Mouse (Mus musculus): ENCODE measurements around the gene Tmem243.

GRCm38 (mm10) chr5:9107296-9108089 lies 7.0 kb downstream of the Tmem243 start:
- TF ChIP-seq CTCF (IDR thresholded peaks at IDR 0.05; ENCODE audit: low read depth, low read length) (no peak), GATA1 (IDR thresholded peaks at IDR 0.05; ENCODE audit: borderline replicate concordance, low read length) (no peak), TAL1 (conservative IDR thresholded peaks at IDR 0.05; ENCODE audit: low read depth, low read length) (no peak)
